Mouse (Mus musculus): ENCODE data around the gene Zfpl1. TPM values are rescaled to one million over a fixed set of nuclear protein-coding genes. Genes with fewer than 3 reads are reported as not detected.

The Zfpl1 gene
- polyA plus RNA-seq, 1 experiment from 2014 or later: 68.0 TPM

GRCm38 (mm10) chr19:6073889-6074288 is 10.9 kb downstream of the Zfpl1 start:
- Histone ChIP-seq H3K36me3 (ENCODE audit: control insufficient read depth, insufficient read depth, low read length) (peaks cover 15% of the 10 kb centered on the region; the same call in 1 of the 2 replicates), H3K4me3 (ENCODE audit: low read length) (no peak overlapping the region), H3K27me3 (replicated peaks; ENCODE audit: control insufficient read depth, insufficient read depth, low read length) (no peaks in the 10 kb centered on the region), H3K9ac (ENCODE audit: low read depth, low read length) (no peak overlapping the region), H3K4me1 (ENCODE audit: control insufficient read depth, insufficient read depth, low read length) (peaks cover 7% of the 10 kb centered on the region), H3K27ac (ENCODE audit: low read length) (no peak overlapping the region), H3K4me2 (ENCODE audit: low read depth, low read length) (no peak overlapping the region), H3K9me3 (ENCODE audit: control insufficient read depth, low read length) (no peaks in the 10 kb centered on the region)
- WGBS: 89% methylated on average over 5 of the region's 5 CpGs
- ATAC-seq: no peak

GRCm38 (mm10) chr19:6071261-6071660 is 13.5 kb downstream of the Zfpl1 start:
- no peak overlapping the region for H3K4me3 ChIP-seq (ENCODE audit: low read length)
- H3K27ac ChIP-seq (ENCODE audit: low read length): no peak overlapping the region
- ATAC-seq: no peak
- H3K27me3 ChIP-seq (replicated peaks; ENCODE audit: control insufficient read depth, insufficient read depth, low read length): no peaks in the 10 kb centered on the region
- no peak overlapping the region for H3K9ac ChIP-seq (ENCODE audit: low read depth, low read length)
- peaks cover 22% of the 10 kb centered on the region for H3K4me1 ChIP-seq (ENCODE audit: control insufficient read depth, insufficient read depth, low read length)
- H3K9me3 ChIP-seq (ENCODE audit: control insufficient read depth, low read length): no peaks in the 10 kb centered on the region
- WGBS: 92% methylated on average over 19 of the region's 19 CpGs
- H3K4me2 ChIP-seq (ENCODE audit: low read depth, low read length): no peak overlapping the region
- H3K36me3 ChIP-seq (ENCODE audit: control insufficient read depth, insufficient read depth, low read length): peaks cover 15% of the 10 kb centered on the region; the same call in 1 of the 2 replicates

- ATAC-seq: no peak
- H3K27ac ChIP-seq (ENCODE audit: low read length): no peak overlapping the region
- H3K4me3 ChIP-seq (ENCODE audit: low read length): no peak overlapping the region
- no peak overlapping the region for H3K4me2 ChIP-seq (ENCODE audit: low read depth, low read length)
- H3K9ac ChIP-seq (ENCODE audit: low read depth, low read length): no peak overlapping the region
- WGBS: 89% methylated on average over 31 of the region's 31 CpGs
- peaks cover 19% of the 10 kb centered on the region for H3K4me1 ChIP-seq (ENCODE audit: control insufficient read depth, insufficient read depth, low read length)
- peaks cover 15% of the 10 kb centered on the region; the same call in 1 of the 2 replicates for H3K36me3 ChIP-seq (ENCODE audit: control insufficient read depth, insufficient read depth, low read length)
- no peaks in the 10 kb centered on the region for H3K27me3 ChIP-seq (replicated peaks; ENCODE audit: control insufficient read depth, insufficient read depth, low read length)
- H3K9me3 ChIP-seq (ENCODE audit: control insufficient read depth, low read length): no peaks in the 10 kb centered on the region
Measured at GRCm38 (mm10) chr19:6070571-6071250, 14.0 kb downstream of the Zfpl1 start.

GRCm38 (mm10) chr19:6069851-6070250 is 14.9 kb downstream of the Zfpl1 start:
- Histone ChIP-seq H3K4me3 (ENCODE audit: low read length) (no peak overlapping the region), H3K4me1 (ENCODE audit: control insufficient read depth, insufficient read depth, low read length) (peaks cover 19% of the 10 kb centered on the region), H3K9ac (ENCODE audit: low read depth, low read length) (no peak overlapping the region), H3K27me3 (replicated peaks; ENCODE audit: control insufficient read depth, insufficient read depth, low read length) (no peaks in the 10 kb centered on the region), H3K9me3 (ENCODE audit: control insufficient read depth, low read length) (no peaks in the 10 kb centered on the region), H3K36me3 (ENCODE audit: control insufficient read depth, insufficient read depth, low read length) (peaks cover 15% of the 10 kb centered on the region; the same call in 1 of the 2 replicates), H3K27ac (ENCODE audit: low read length) (no peak overlapping the region), H3K4me2 (ENCODE audit: low read depth, low read length) (no peak overlapping the region)
- no peak for ATAC-seq
- 90% methylated on average over 10 of the region's 10 CpGs for WGBS

GRCm38 (mm10) chr19:6068951-6069350 is 15.8 kb downstream of the Zfpl1 start:
- Histone ChIP-seq H3K36me3 (ENCODE audit: control insufficient read depth, insufficient read depth, low read length) (peaks cover 15% of the 10 kb centered on the region; the same call in 1 of the 2 replicates), H3K9ac (ENCODE audit: low read depth, low read length) (no peak overlapping the region), H3K27me3 (replicated peaks; ENCODE audit: control insufficient read depth, insufficient read depth, low read length) (no peaks in the 10 kb centered on the region), H3K9me3 (ENCODE audit: control insufficient read depth, low read length) (no peaks in the 10 kb centered on the region), H3K4me2 (ENCODE audit: low read depth, low read length) (no peak overlapping the region), H3K4me3 (ENCODE audit: low read length) (no peak overlapping the region), H3K27ac (ENCODE audit: low read length) (no peak overlapping the region), H3K4me1 (ENCODE audit: control insufficient read depth, insufficient read depth, low read length) (peaks cover 19% of the 10 kb centered on the region)
- WGBS: 58% methylated on average over 4 of the region's 4 CpGs
- ATAC-seq: no peak

- Histone ChIP-seq H3K9ac (ENCODE audit: low read depth, low read length) (peak within 1 kb of the TSS; percentile 75), H3K4me1 (ENCODE audit: control insufficient read depth, insufficient read depth, low read length) (peaks cover 21% of the 10 kb centered on the region), H3K9me3 (ENCODE audit: control insufficient read depth, low read length) (no peaks in the 10 kb centered on the region), H3K4me3 (ENCODE audit: low read length) (peak within 1 kb of the TSS; percentile 64), H3K27me3 (replicated peaks; ENCODE audit: control insufficient read depth, insufficient read depth, low read length) (no peaks in the 10 kb centered on the region), H3K36me3 (ENCODE audit: control insufficient read depth, insufficient read depth, low read length) (peaks cover 12% of the 10 kb centered on the region; the same call in 1 of the 2 replicates), H3K27ac (ENCODE audit: low read length) (peak within 1 kb of the TSS; percentile 88), H3K4me2 (ENCODE audit: low read depth, low read length) (peak within 1 kb of the TSS; percentile 94)
- peak; percentile 95 for ATAC-seq
- 8% methylated on average over 33 of the region's 33 CpGs for WGBS
Measured at GRCm38 (mm10) chr19:6067724-6068415, 16.9 kb downstream of the Zfpl1 start, which contains the start of gene Tm7sf2. Tm7sf2 (minus strand) TSS chr19:6068373.

GRCm38 (mm10) chr19:6067011-6067723 is 17.6 kb downstream of the Zfpl1 start:
- peak overlapping the region; percentile 86 for H3K27ac ChIP-seq (ENCODE audit: low read length)
- H3K36me3 ChIP-seq (ENCODE audit: control insufficient read depth, insufficient read depth, low read length): peaks cover 9% of the 10 kb centered on the region; the same call in 1 of the 2 replicates
- peak overlapping the region; percentile 64 for H3K4me3 ChIP-seq (ENCODE audit: low read length)
- H3K9me3 ChIP-seq (ENCODE audit: control insufficient read depth, low read length): no peaks in the 10 kb centered on the region
- H3K4me1 ChIP-seq (ENCODE audit: control insufficient read depth, insufficient read depth, low read length): peaks cover 28% of the 10 kb centered on the region
- H3K4me2 ChIP-seq (ENCODE audit: low read depth, low read length): peak overlapping the region; percentile 94
- H3K9ac ChIP-seq (ENCODE audit: low read depth, low read length): peak overlapping the region; percentile 75
- peak; percentile 68 for ATAC-seq
- H3K27me3 ChIP-seq (replicated peaks; ENCODE audit: control insufficient read depth, insufficient read depth, low read length): no peaks in the 10 kb centered on the region
- under 1% methylated on average over 30 of the region's 30 CpGs for WGBS

GRCm38 (mm10) chr19:6066571-6066970 is 18.2 kb downstream of the Zfpl1 start:
- Histone ChIP-seq H3K27ac (ENCODE audit: low read length) (peak overlapping the region; percentile 86), H3K4me3 (ENCODE audit: low read length) (peak overlapping the region; percentile 64), H3K27me3 (replicated peaks; ENCODE audit: control insufficient read depth, insufficient read depth, low read length) (no peaks in the 10 kb centered on the region), H3K9ac (ENCODE audit: low read depth, low read length) (peak overlapping the region; percentile 75), H3K4me2 (ENCODE audit: low read depth, low read length) (peak overlapping the region; percentile 94), H3K9me3 (ENCODE audit: control insufficient read depth, low read length) (no peaks in the 10 kb centered on the region), H3K4me1 (ENCODE audit: control insufficient read depth, insufficient read depth, low read length) (peaks cover 33% of the 10 kb centered on the region), H3K36me3 (ENCODE audit: control insufficient read depth, insufficient read depth, low read length) (peaks cover 9% of the 10 kb centered on the region; the same call in 1 of the 2 replicates)
- WGBS: 28% methylated on average over 5 of the region's 5 CpGs
- ATAC-seq: no peak

GRCm38 (mm10) chr19:6063081-6063480 is 21.7 kb downstream of the Zfpl1 start:
- no peak for ATAC-seq
- no peaks in the 10 kb centered on the region for H3K27me3 ChIP-seq (replicated peaks; ENCODE audit: control insufficient read depth, insufficient read depth, low read length)
- peak overlapping the region; percentile 95; the same call in 1 of the 2 replicates for H3K9ac ChIP-seq (ENCODE audit: low read depth, low read length)
- no peak overlapping the region for H3K27ac ChIP-seq (ENCODE audit: low read length)
- peaks cover 39% of the 10 kb centered on the region for H3K4me1 ChIP-seq (ENCODE audit: control insufficient read depth, insufficient read depth, low read length)
- no peak overlapping the region for H3K4me3 ChIP-seq (ENCODE audit: low read length)
- no peaks in the 10 kb centered on the region for H3K9me3 ChIP-seq (ENCODE audit: control insufficient read depth, low read length)
- H3K36me3 ChIP-seq (ENCODE audit: control insufficient read depth, insufficient read depth, low read length): no peaks in the 10 kb centered on the region
- WGBS: 87% methylated on average over 6 of the region's 6 CpGs
- peak overlapping the region; percentile 98; the same call in 1 of the 2 replicates for H3K4me2 ChIP-seq (ENCODE audit: low read depth, low read length)
